Mouse (Mus musculus) megakaryocyte, embryonic 14.5 days (primary cell): Measurements from ENCODE around the gene Rsu1. TPM values are rescaled to one million over a fixed set of nuclear protein-coding genes. Genes with fewer than 3 reads are reported as not detected.
A peak's percentile ranks its signal among the peaks of the same experiment; 100 is the strongest.

ENCODE experiments used
- H3K27me3 ChIP-seq: replicated peaks from 2 replicates; pipeline ENCODE3; 2012; ENCODE audit warnings: inconsistent platforms
- H3K36me3 ChIP-seq: replicated peaks from 2 replicates; pipeline ENCODE3; 2012; ENCODE audit warnings: low read length, inconsistent platforms, mixed read lengths
- H3K4me1 ChIP-seq: 2 replicates; pipeline ENCODE4 v1.6.1; 2012; ENCODE audit warnings: inconsistent platforms
- H3K4me3 ChIP-seq: replicated peaks from 2 replicates; pipeline ENCODE3; 2012; ENCODE audit warnings: moderate library complexity, mild to moderate bottlenecking, inconsistent platforms
- H3K9me3 ChIP-seq: 2 replicates; pipeline ENCODE4 v1.6.1; 2012; ENCODE audit warnings: inconsistent platforms
- FLI1 ChIP-seq: IDR thresholded peaks from 2 replicates; pipeline ENCODE4 v1.6.1; 2012; ENCODE audit warnings: low read length, inconsistent platforms, mixed read lengths
- GATA1 ChIP-seq: IDR thresholded peaks from 3 replicates; pipeline ENCODE4 v1.6.1; 2012; ENCODE audit warnings: mixed read lengths, low read length, inconsistent platforms, borderline replicate concordance
- polyA plus RNA-seq: library from polyadenylated mRNA; stranded (reverse); fragments of >175 nt; gene quantifications from 2 replicates; pipeline ENCODE4 v1.2.3, GENCODE M21; 2012; ENCODE audit warnings: low replicate concordance; ENCODE audit not compliant: insufficient read depth

Rsu1 gene
- polyA plus RNA-seq, 1 experiment: 131 TPM

- Histone ChIP-seq H3K4me1 (peaks cover 80% of the 10 kb centered on the region), H3K36me3 (peaks cover 61% of the 10 kb centered on the region), H3K4me3 (peak overlapping the region; percentile 96), H3K27me3 (no peaks in the 10 kb centered on the region), H3K9me3 (no peaks in the 10 kb centered on the region)
- no peak for TF ChIP-seq GATA1
- no peak for TF ChIP-seq FLI1
Measured at GRCm38 (mm10) chr2:13268681-13269293, 2.4 kb downstream of the Rsu1 start.

GRCm38 (mm10) chr2:13264875-13265274, 6.3 kb downstream of the Rsu1 start:
- H3K9me3 ChIP-seq: no peaks in the 10 kb centered on the region
- peak overlapping the region; percentile 2 for H3K4me3 ChIP-seq
- H3K27me3 ChIP-seq: no peaks in the 10 kb centered on the region
- H3K36me3 ChIP-seq: peaks cover 94% of the 10 kb centered on the region
- peaks cover 93% of the 10 kb centered on the region for H3K4me1 ChIP-seq
- no peak for TF ChIP-seq GATA1
- no peak for TF ChIP-seq FLI1

- H3K4me3 ChIP-seq: no peak overlapping the region
- peaks cover 96% of the 10 kb centered on the region for H3K36me3 ChIP-seq
- no peaks in the 10 kb centered on the region for H3K27me3 ChIP-seq
- no peaks in the 10 kb centered on the region for H3K9me3 ChIP-seq
- TF ChIP-seq GATA1: no peak
- no peak for TF ChIP-seq FLI1
- peaks cover 93% of the 10 kb centered on the region for H3K4me1 ChIP-seq
Measured at GRCm38 (mm10) chr2:13263150-13263549, 8.1 kb downstream of the Rsu1 start.

- Histone ChIP-seq H3K36me3 (peaks cover 99% of the 10 kb centered on the region), H3K4me3 (no peak overlapping the region), H3K9me3 (0 out of 2 replicates have a peak, but pooled peaks cover 2% of the 10 kb centered on the region), H3K27me3 (no peaks in the 10 kb centered on the region), H3K4me1 (peaks cover 67% of the 10 kb centered on the region)
- TF ChIP-seq GATA1: no peak
- TF ChIP-seq FLI1: no peak
Measured at GRCm38 (mm10) chr2:13258606-13259005, 12.6 kb downstream of the Rsu1 start.

- peaks cover 68% of the 10 kb centered on the region for H3K4me1 ChIP-seq
- H3K36me3 ChIP-seq: peaks cover 100% of the 10 kb centered on the region
- no peaks in the 10 kb centered on the region for H3K27me3 ChIP-seq
- no peaks in the 10 kb centered on the region for H3K9me3 ChIP-seq
- no peak for TF ChIP-seq FLI1
- TF ChIP-seq GATA1: no peak
- no peak overlapping the region for H3K4me3 ChIP-seq
Measured at GRCm38 (mm10) chr2:13240711-13241110, 30.5 kb downstream of the Rsu1 start.

- no peak overlapping the region for H3K4me3 ChIP-seq
- H3K27me3 ChIP-seq: no peaks in the 10 kb centered on the region
- H3K9me3 ChIP-seq: no peaks in the 10 kb centered on the region
- H3K36me3 ChIP-seq: peaks cover 98% of the 10 kb centered on the region
- TF ChIP-seq FLI1 (no peak), GATA1 (no peak)
- H3K4me1 ChIP-seq: peaks cover 88% of the 10 kb centered on the region
Measured at GRCm38 (mm10) chr2:13237140-13237901, 33.9 kb downstream of the Rsu1 start.

- Histone ChIP-seq H3K4me3 (no peak overlapping the region), H3K4me1 (peaks cover 93% of the 10 kb centered on the region), H3K9me3 (no peaks in the 10 kb centered on the region), H3K36me3 (peaks cover 97% of the 10 kb centered on the region), H3K27me3 (no peaks in the 10 kb centered on the region)
- TF ChIP-seq GATA1: no peak
- TF ChIP-seq FLI1: no peak
Measured at GRCm38 (mm10) chr2:13235696-13236095, 35.5 kb downstream of the Rsu1 start.

GRCm38 (mm10) chr2:13234796-13235195, 36.4 kb downstream of the Rsu1 start:
- H3K9me3 ChIP-seq: no peaks in the 10 kb centered on the region
- no peaks in the 10 kb centered on the region for H3K27me3 ChIP-seq
- peaks cover 97% of the 10 kb centered on the region for H3K36me3 ChIP-seq
- TF ChIP-seq FLI1 (no peak), GATA1 (no peak)
- no peak overlapping the region for H3K4me3 ChIP-seq
- H3K4me1 ChIP-seq: peaks cover 93% of the 10 kb centered on the region

GRCm38 (mm10) chr2:13233902-13234301, 37.3 kb downstream of the Rsu1 start:
- H3K36me3 ChIP-seq: peaks cover 97% of the 10 kb centered on the region
- H3K27me3 ChIP-seq: no peaks in the 10 kb centered on the region
- no peak overlapping the region for H3K4me3 ChIP-seq
- H3K4me1 ChIP-seq: peaks cover 93% of the 10 kb centered on the region
- H3K9me3 ChIP-seq: no peaks in the 10 kb centered on the region
- no peak for TF ChIP-seq GATA1
- no peak for TF ChIP-seq FLI1

GRCm38 (mm10) chr2:13233254-13233835, 37.9 kb downstream of the Rsu1 start:
- Histone ChIP-seq H3K4me3 (no peak overlapping the region), H3K4me1 (peaks cover 94% of the 10 kb centered on the region), H3K27me3 (no peaks in the 10 kb centered on the region), H3K36me3 (peaks cover 97% of the 10 kb centered on the region), H3K9me3 (no peaks in the 10 kb centered on the region)
- no peak for TF ChIP-seq GATA1
- TF ChIP-seq FLI1: no peak
